Mouse (Mus musculus) heart, embryonic 16.5 days (tissue): Measurements from ENCODE around the gene Trim46. TPM values are rescaled to one million over a fixed set of nuclear protein-coding genes. Genes with fewer than 3 reads are reported as not detected.
A peak's percentile ranks its signal among the peaks of the same experiment; 100 is the strongest.

Experiments
- ATAC-seq: fragments of 200-750 bp; cut with Nextera tagmentation; replicated peaks from 2 replicates; pipeline ENCODE4 v1.8.0; 2017; ENCODE audit warnings: moderate number of reproducible peaks; ENCODE audit not compliant: insufficient read depth, low FRiP score; ENCODE audit errors: extremely low read depth
- H3K27ac ChIP-seq: fragments of 300-500 bp; sonication (generic); 2 replicates; pipeline ENCODE4 v1.5.1; 2014; ENCODE audit warnings: mild to moderate bottlenecking, low read length, control low read depth, moderate library complexity
- H3K27me3 ChIP-seq: fragments of 300-500 bp; sonication (generic); 2 replicates; pipeline ENCODE4 v1.6.1; 2014; ENCODE audit warnings: low read length, mixed read lengths; ENCODE audit not compliant: control insufficient read depth, insufficient read depth
- H3K36me3 ChIP-seq: fragments of 300-500 bp; sonication (generic); 2 replicates; pipeline ENCODE4 v1.6.1; 2014; ENCODE audit not compliant: control insufficient read depth, insufficient read depth
- H3K4me1 ChIP-seq: fragments of 300-500 bp; sonication (generic); 2 replicates; pipeline ENCODE4 v1.6.1; 2014; ENCODE audit warnings: low read length, mixed read lengths; ENCODE audit not compliant: control insufficient read depth, insufficient read depth
- H3K4me2 ChIP-seq: fragments of 300-500 bp; sonication (generic); 2 replicates; pipeline ENCODE4 v1.6.1; 2014; ENCODE audit warnings: low read depth, mild to moderate bottlenecking, control low read depth, low read length
- H3K4me3 ChIP-seq: fragments of 300-500 bp; sonication (generic); 2 replicates; pipeline ENCODE4 v1.5.1; 2014; ENCODE audit warnings: mild to moderate bottlenecking, control low read depth, low read length
- H3K9ac ChIP-seq: fragments of 300-500 bp; sonication (generic); 2 replicates; pipeline ENCODE4 v1.6.1; 2014; ENCODE audit warnings: low read length, control low read depth
- H3K9me3 ChIP-seq: fragments of 300-500 bp; sonication (generic); replicated peaks from 2 replicates; pipeline ENCODE4 v1.6.1; 2016; ENCODE audit warnings: low read length; ENCODE audit not compliant: control insufficient read depth
- WGBS: fragments of 180-500 bp; shearing (Covaris S2); extraction: QIAGEN DNeasy Blood & Tissue Kit; methylation state at CpG from one replicate; pipeline ENCODE4 v1.1.7; 2014; 5-methylcytosine and 5-hydroxymethylcytosine counted together
- polyA plus RNA-seq: library from polyadenylated mRNA; unstranded; fragments of >200 nt; fragmentation: Nextera tagmentation; extraction: Ambion mirVana; gene quantifications from 2 replicates; pipeline ENCODE4 v1.2.1, GENCODE M21; 2015

Trim46 gene
- polyA plus RNA-seq, 1 experiment from 2014 or later: 1.1 TPM

- no peak overlapping the region for H3K9ac ChIP-seq
- no peaks in the 10 kb centered on the region for H3K9me3 ChIP-seq
- under 1% methylated on average over 6 of the region's 6 CpGs for WGBS
- no peak overlapping the region for H3K27ac ChIP-seq
- H3K36me3 ChIP-seq: no peaks in the 10 kb centered on the region
- no peak for ATAC-seq
- H3K4me2 ChIP-seq: peak overlapping the region; percentile 90
- peak overlapping the region; percentile 39 for H3K4me3 ChIP-seq
- peaks cover 19% of the 10 kb centered on the region for H3K4me1 ChIP-seq
- H3K27me3 ChIP-seq: no peaks in the 10 kb centered on the region
Measured at GRCm38 (mm10) chr3:89215853-89216252, 30.3 kb downstream of the Trim46 start.

DNA sequence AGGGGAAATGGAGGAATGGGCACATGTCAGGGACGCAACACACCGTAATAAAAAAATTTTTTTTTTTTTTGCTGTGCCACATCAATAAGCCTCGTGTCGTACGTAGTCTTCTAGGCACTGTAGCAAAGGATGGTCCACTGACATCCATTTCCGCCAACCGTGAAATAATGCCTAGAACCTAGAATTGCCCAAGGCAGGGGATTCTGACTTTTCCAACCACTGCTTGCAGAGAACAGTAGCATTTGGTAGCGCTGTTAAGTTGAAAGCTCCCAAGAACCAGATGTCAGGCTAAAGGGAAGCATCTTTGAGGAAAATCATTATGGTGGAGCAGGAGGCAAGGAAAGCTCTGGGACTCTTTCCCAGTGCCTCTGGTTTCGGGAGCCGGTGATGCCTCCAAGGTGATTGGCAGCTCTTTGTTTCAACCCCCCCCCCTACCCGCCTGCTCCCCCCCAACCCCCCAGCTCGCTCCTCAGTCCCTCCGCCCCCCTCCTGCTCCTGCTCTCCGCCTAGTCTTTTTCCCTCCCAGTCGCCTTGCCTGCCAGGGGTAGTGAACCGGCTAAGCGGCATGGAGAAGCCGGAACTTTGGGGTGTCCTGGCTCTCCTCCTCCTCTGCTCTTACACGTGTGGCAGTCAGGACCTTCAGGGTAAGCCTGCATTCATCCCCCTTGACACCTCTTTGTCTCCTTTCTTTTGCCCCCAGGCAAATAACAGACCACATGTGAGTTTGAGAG lies 31.3 kb downstream of the Trim46 start, which contains the start of gene Thbs3:
Thbs3 (plus strand) TSS at position 500 of the 731 bp plus-strand sequence.
- Histone ChIP-seq H3K27ac (peak within 1 kb of the TSS; percentile 96), H3K4me2 (peak within 1 kb of the TSS; percentile 90), H3K36me3 (0 out of 2 replicates have a peak, but pooled peaks cover 4% of the 10 kb centered on the region), H3K27me3 (no peaks in the 10 kb centered on the region), H3K4me1 (peaks cover 19% of the 10 kb centered on the region), H3K4me3 (peak within 1 kb of the TSS; percentile 94), H3K9me3 (no peaks in the 10 kb centered on the region), H3K9ac (peak within 1 kb of the TSS; percentile 87)
- no peak for ATAC-seq
- WGBS: 5% methylated on average over 19 of the region's 19 CpGs

DNA sequence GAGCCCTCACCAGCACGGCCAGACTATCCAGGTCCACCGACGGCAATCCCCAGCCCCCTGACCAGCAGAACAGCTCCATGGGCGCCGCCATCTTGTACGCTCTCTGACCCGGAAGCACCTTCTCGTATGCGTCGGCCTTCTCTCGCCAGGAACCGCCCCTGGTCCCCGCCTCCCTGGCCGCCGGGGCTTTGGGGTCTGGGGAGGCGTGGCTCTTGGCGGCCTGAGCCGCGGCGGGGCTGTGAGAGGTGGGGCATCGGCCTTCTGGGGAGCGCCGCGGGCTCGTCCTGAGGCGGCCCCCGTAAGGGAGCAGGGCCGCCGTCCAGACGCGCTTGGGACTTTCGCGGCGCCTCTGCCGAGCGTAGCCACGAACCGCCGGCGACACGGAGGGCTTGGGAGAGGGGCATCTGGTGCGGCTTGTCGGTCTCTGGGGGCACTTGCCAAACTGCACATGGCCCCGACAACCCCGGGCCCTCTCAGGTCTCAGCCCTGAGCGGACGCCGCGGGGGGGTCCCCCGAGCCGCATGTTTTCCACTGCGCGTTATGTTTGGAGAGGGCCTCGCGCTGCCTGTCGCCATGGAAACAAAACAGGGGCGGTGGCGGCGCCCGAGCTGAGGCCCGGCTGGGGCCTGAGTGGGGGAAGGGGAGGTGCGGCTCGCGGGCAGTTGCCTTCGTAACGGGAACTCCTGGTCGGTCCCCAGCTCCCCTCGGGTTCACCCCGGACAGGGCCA lies 32.1 kb downstream of the Trim46 start:
- Histone ChIP-seq H3K4me1 (peaks cover 19% of the 10 kb centered on the region), H3K4me3 (peak overlapping the region; percentile 94), H3K9ac (peak overlapping the region; percentile 87), H3K9me3 (no peaks in the 10 kb centered on the region), H3K4me2 (peak overlapping the region; percentile 90), H3K27ac (peak overlapping the region; percentile 96), H3K36me3 (peaks cover 10% of the 10 kb centered on the region), H3K27me3 (no peaks in the 10 kb centered on the region)
- ATAC-seq: peak; percentile 93
- under 1% methylated on average over 68 of the region's 69 CpGs for WGBS

- no peak for ATAC-seq
- H3K9me3 ChIP-seq: no peaks in the 10 kb centered on the region
- no peak overlapping the region for H3K9ac ChIP-seq
- H3K27ac ChIP-seq: no peak overlapping the region
- peaks cover 28% of the 10 kb centered on the region for H3K36me3 ChIP-seq
- WGBS: 61% methylated on average over 7 of the region's 7 CpGs
- H3K4me2 ChIP-seq: no peak overlapping the region
- H3K4me3 ChIP-seq: no peak overlapping the region
- H3K27me3 ChIP-seq: no peaks in the 10 kb centered on the region
- H3K4me1 ChIP-seq: peaks cover 19% of the 10 kb centered on the region
Measured at GRCm38 (mm10) chr3:89210731-89211130, 35.4 kb downstream of the Trim46 start.

DNA sequence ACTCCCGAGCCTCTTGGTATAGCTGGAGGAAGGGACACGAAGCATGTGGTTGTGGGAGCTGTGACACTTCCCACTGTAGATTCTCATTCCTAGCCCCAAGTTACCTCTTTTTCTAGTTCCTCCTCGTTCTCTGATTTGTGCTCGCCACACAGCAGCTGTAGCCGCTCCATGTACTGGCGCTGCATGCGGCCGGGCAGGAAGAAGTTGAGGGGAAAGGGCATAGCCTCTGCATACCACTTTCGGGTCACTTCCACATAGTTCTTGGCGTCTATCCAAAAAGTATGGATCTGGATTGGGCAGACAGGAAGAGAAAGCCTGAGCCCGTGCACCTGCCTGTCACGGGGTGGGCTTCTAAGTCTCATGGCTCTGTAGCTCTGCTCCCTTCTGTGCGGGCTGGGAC lies 35.9 kb downstream of the Trim46 start:
- Histone ChIP-seq H3K4me2 (no peak overlapping the region), H3K27ac (no peak overlapping the region), H3K9ac (no peak overlapping the region), H3K27me3 (no peaks in the 10 kb centered on the region), H3K9me3 (no peaks in the 10 kb centered on the region), H3K36me3 (peaks cover 28% of the 10 kb centered on the region), H3K4me1 (peaks cover 13% of the 10 kb centered on the region), H3K4me3 (no peak overlapping the region)
- 67% methylated on average over 13 of the region's 13 CpGs for WGBS
- ATAC-seq: no peak

DNA sequence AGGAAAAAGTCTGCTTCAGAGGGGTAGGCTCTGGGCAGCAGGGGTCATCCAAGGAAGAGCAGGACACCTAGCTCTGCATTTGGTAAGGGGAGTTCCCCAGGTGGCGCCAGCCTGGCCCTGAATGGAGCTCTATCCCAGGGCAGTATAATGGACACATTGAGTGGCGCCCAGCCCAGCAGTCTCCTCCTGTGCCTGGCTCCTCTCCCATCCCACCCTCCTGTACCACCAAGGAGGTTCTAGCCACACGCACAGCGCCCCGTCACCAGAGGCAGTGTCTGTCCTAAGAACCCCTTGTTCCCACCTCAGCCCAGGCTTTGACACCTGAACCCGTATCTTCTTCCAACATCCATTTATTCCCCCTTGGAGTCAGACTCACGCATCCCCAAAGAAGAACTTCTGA lies 36.4 kb downstream of the Trim46 start:
- ATAC-seq: no peak
- 94% methylated on average over 7 of the region's 7 CpGs for WGBS
- peaks cover 28% of the 10 kb centered on the region for H3K36me3 ChIP-seq

DNA sequence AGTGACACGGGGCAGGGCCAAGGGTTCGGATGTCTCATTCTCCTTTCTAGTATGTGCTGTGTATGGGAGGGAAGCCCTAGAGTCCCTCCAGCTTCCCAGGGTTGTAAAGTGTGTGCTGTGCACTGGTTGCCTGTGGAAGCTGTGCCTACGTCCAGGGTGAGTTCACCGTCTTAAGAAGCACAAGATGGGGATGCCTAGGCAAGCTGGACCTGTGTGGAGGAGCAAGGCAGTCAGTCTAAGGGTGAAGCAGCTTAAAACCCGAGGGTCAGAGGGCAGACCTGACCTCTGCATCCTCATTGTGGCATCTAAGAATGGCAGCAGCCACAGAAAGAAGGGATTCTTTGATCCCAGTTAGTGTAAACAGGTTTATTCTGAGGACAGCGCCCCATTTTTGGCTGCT lies 37.4 kb downstream of the Trim46 start:
- ATAC-seq: no peak
- peaks cover 28% of the 10 kb centered on the region for H3K36me3 ChIP-seq
- H3K4me1 ChIP-seq: peaks cover 6% of the 10 kb centered on the region

More for the DNA sequence above, 36.4 kb downstream of the Trim46 start:
- Histone ChIP-seq H3K4me3 (no peak overlapping the region), H3K27me3 (no peaks in the 10 kb centered on the region), H3K9me3 (no peaks in the 10 kb centered on the region), H3K27ac (no peak overlapping the region), H3K9ac (no peak overlapping the region), H3K4me2 (no peak overlapping the region), H3K4me1 (peaks cover 10% of the 10 kb centered on the region)

DNA sequence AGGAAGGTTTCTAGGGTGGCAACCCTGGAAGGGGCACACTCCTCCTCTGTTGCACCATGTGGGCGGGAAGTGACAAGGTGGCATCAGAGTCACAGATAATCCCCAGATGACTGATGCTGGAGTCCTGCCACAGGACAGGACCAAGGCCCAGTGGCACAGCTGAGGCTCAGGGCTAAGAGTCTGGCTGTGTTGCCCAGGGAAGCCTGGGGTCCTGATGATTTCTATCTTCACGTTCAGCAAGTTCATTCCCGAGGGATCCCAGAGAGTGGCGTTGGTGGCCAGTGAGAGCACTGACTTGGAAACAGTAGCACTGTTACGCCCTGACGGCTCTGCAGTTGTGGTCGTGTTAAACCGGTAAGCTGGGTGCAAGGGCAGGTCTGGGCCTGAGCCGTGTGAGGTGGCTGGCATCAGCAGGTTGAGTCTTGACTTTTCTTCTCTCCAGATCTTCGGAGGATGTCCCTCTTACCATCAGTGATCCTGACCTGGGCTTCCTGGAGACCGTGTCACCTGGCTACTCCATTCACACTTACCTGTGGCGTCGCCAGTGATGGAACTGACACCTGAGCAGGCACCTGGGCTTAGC lies 37.9 kb downstream of the Trim46 start:
- Histone ChIP-seq H3K4me2 (no peak overlapping the region), H3K9me3 (no peaks in the 10 kb centered on the region), H3K9ac (no peak overlapping the region), H3K36me3 (peaks cover 28% of the 10 kb centered on the region), H3K4me3 (no peak overlapping the region), H3K27ac (no peak overlapping the region), H3K27me3 (no peaks in the 10 kb centered on the region), H3K4me1 (peaks cover 9% of the 10 kb centered on the region)
- ATAC-seq: no peak
- 85% methylated on average over 13 of the region's 13 CpGs for WGBS

More for the DNA sequence above, 37.4 kb downstream of the Trim46 start:
- Histone ChIP-seq H3K27ac (no peak overlapping the region), H3K9ac (no peak overlapping the region), H3K4me3 (no peak overlapping the region), H3K9me3 (no peaks in the 10 kb centered on the region), H3K27me3 (no peaks in the 10 kb centered on the region), H3K4me2 (no peak overlapping the region)
- 80% methylated on average over 6 of the region's 6 CpGs for WGBS

GRCm38 (mm10) chr3:89206695-89207094 lies 39.4 kb downstream of the Trim46 start:
- Histone ChIP-seq H3K9ac (no peak overlapping the region), H3K9me3 (no peaks in the 10 kb centered on the region), H3K4me1 (peaks cover 4% of the 10 kb centered on the region), H3K4me2 (no peak overlapping the region), H3K36me3 (peaks cover 28% of the 10 kb centered on the region), H3K27me3 (no peaks in the 10 kb centered on the region), H3K4me3 (no peak overlapping the region), H3K27ac (no peak overlapping the region)
- ATAC-seq: no peak
- 78% methylated on average over 2 of the region's 2 CpGs for WGBS
